Mouse (Mus musculus) heart, adult 2 months (tissue): ENCODE measurements at regions not wholly inside any gene's neighbourhood (a gene's known extent, or its start where the extent isn't known, plus 50 kb on each side); places are given as distances from the start of the nearest gene placed in this dataset.
"Not testable (repeated sequence)": the region's sequence is repeated elsewhere in the genome, so short reads cannot be mapped to it uniquely, and the experiment has no call there.

Experiments
- DNase-seq, 2 experiments: peaks; one replicate each; pipeline ENCODE4 v3.0.0; 2021
- H3K27ac ChIP-seq: fragments of 200-600 bp; 2 replicates; pipeline ENCODE4 v1.8.1; 2022
- H3K27me3 ChIP-seq: fragments of 200-500 bp; 2 replicates; pipeline ENCODE4 v1.6.1; 2012; ENCODE audit warnings: mild to moderate bottlenecking, low read length, inconsistent platforms, mixed read lengths; ENCODE audit not compliant: control insufficient read depth, insufficient read depth
- H3K36me3 ChIP-seq: fragments of 200-500 bp; 2 replicates; pipeline ENCODE4 v1.6.1; 2012; ENCODE audit warnings: low read length, inconsistent platforms; ENCODE audit not compliant: control insufficient read depth, insufficient read depth
- H3K4me1 ChIP-seq: fragments of 200-500 bp; 2 replicates; pipeline ENCODE4 v1.6.1; 2011; ENCODE audit warnings: low read length; ENCODE audit not compliant: control insufficient read depth, insufficient read depth
- H3K4me3 ChIP-seq: fragments of 200-600 bp; 2 replicates; pipeline ENCODE4 v1.8.1; 2022
- H3K79me2 ChIP-seq: fragments of 200-500 bp; replicated peaks from 2 replicates; pipeline ENCODE4 v1.6.1; 2012; ENCODE audit warnings: mild to moderate bottlenecking, inconsistent platforms, low read length, moderate library complexity, mixed read lengths; ENCODE audit not compliant: control insufficient read depth, insufficient read depth
- H3K9ac ChIP-seq: fragments of 200-500 bp; 2 replicates; pipeline ENCODE4 v1.6.1; 2012; ENCODE audit warnings: low read depth, mild to moderate bottlenecking, control low read depth, inconsistent platforms, low read length, mixed read lengths
- CTCF ChIP-seq: fragments of 200-600 bp; IDR thresholded peaks from 2 replicates; pipeline ENCODE4 v1.8.1; 2022; ENCODE audit warnings: antibody characterized with exemption, mild to moderate bottlenecking, moderate library complexity
- EP300 ChIP-seq: fragments of 200-500 bp; IDR thresholded peaks from 2 replicates; pipeline ENCODE4 v1.6.1; 2011; ENCODE audit warnings: low read depth, low read length, control low read depth; ENCODE audit not compliant: insufficient read depth
- POLR2A ChIP-seq: fragments of 200-500 bp; IDR thresholded peaks from 2 replicates; pipeline ENCODE4 v1.6.1; 2011; ENCODE audit warnings: mild to moderate bottlenecking, low read depth, low read length, control low read depth; ENCODE audit not compliant: insufficient read depth
- WGBS: fragments of 180-500 bp; shearing (Covaris S2); methylation state at CpG from one replicate; pipeline ENCODE4 v1.1.7; 2018; 5-methylcytosine and 5-hydroxymethylcytosine counted together
- intact Hi-C: fragments of 180-260 bp; cut with DNase I; formaldehyde crosslinking; loops from one replicate; pipeline ENCODE4 v1.15.1; 2025

DNA sequence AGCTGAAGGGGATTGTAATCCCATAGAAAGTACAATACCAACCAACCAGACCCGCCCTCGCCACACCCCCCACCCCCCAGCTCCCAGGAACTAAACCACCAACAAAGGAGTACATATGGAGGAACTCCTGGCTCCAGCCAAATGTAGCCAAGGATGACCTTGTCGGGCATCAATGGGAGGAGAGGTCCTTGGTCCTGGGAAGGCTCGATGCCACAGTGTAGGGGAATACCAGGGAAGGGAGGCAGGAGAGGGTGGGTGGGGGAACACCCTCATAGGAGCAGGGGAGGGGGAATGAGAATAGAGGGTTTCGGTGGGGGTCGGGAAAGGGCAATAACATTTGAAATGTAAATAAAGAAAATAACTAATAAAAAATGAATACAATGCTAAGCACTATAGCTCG is 429.1 kb downstream of the Fign start:
- intact Hi-C loops: no loop called here
- no peak for TF ChIP-seq EP300
- TF ChIP-seq POLR2A: no peak
- TF ChIP-seq CTCF: no peak
- Histone ChIP-seq H3K79me2 (no peaks in the 10 kb centered on the region), H3K27ac (no peak overlapping the region), H3K9ac (no peak overlapping the region), H3K4me1 (no peaks in the 10 kb centered on the region), H3K4me3 (no peak overlapping the region), H3K27me3 (no peaks in the 10 kb centered on the region), H3K36me3 (no peaks in the 10 kb centered on the region)
- WGBS: 80% methylated on average over 7 of the region's 7 CpGs
- no peak for DNase-seq

- H3K4me3 ChIP-seq, H3K27me3 ChIP-seq, H3K27ac ChIP-seq, intact Hi-C loops, H3K36me3 ChIP-seq, H3K9ac ChIP-seq, H3K4me1 ChIP-seq, DNase-seq, H3K79me2 ChIP-seq: not testable (repeated sequence)
- WGBS: 72% methylated on average over 2 of the region's 2 CpGs
Observed at GRCm38 (mm10) chr2:63659947-63660346, 437.9 kb downstream of the Fign start.
